Mouse (Mus musculus) embryonic facial prominence, embryonic 15.5 days (tissue): ENCODE data around the gene S100a10. TPM values are rescaled to one million over a fixed set of nuclear protein-coding genes. Genes with fewer than 3 reads are reported as not detected.
"Not testable (repeated sequence)": the region's sequence is repeated elsewhere in the genome, so short reads cannot be mapped to it uniquely, and the experiment has no call there.

Experiments
- ATAC-seq: fragments of 200-750 bp; cut with Nextera tagmentation; 2 replicates; pipeline ENCODE4 v1.8.0; 2017; ENCODE audit warnings: low read depth, moderate TSS enrichment; ENCODE audit not compliant: insufficient number of reproducible peaks, low FRiP score, low TSS enrichment
- H3K27ac ChIP-seq: fragments of 300-500 bp; sonication (generic); replicated peaks from 2 replicates; pipeline ENCODE4 v1.5.1; 2015; ENCODE audit warnings: mild to moderate bottlenecking, inconsistent platforms
- H3K27me3 ChIP-seq: fragments of 300-500 bp; sonication (generic); 2 replicates; pipeline ENCODE4 v1.6.1; 2015; ENCODE audit warnings: inconsistent platforms
- H3K36me3 ChIP-seq: fragments of 300-500 bp; sonication (generic); 2 replicates; pipeline ENCODE4 v1.6.1; 2015; ENCODE audit warnings: mild to moderate bottlenecking, inconsistent platforms
- H3K4me1 ChIP-seq: fragments of 300-500 bp; sonication (generic); 2 replicates; pipeline ENCODE4 v1.6.1; 2015; ENCODE audit warnings: inconsistent platforms
- H3K4me2 ChIP-seq: fragments of 300-500 bp; sonication (generic); replicated peaks from 2 replicates; pipeline ENCODE4 v1.6.1; 2015; ENCODE audit warnings: mild to moderate bottlenecking, inconsistent platforms
- H3K4me3 ChIP-seq: fragments of 300-500 bp; sonication (generic); replicated peaks from 2 replicates; pipeline ENCODE4 v1.5.1; 2015; ENCODE audit warnings: mild to moderate bottlenecking, inconsistent platforms
- H3K9ac ChIP-seq: fragments of 300-500 bp; sonication (generic); 2 replicates; pipeline ENCODE4 v1.6.1; 2015; ENCODE audit warnings: inconsistent platforms
- H3K9me3 ChIP-seq: fragments of 300-500 bp; sonication (generic); replicated peaks from 2 replicates; pipeline ENCODE4 v1.6.1; 2016; ENCODE audit warnings: inconsistent platforms
- WGBS: fragments of 180-500 bp; shearing (Covaris S2); methylation state at CpG from one replicate; pipeline ENCODE4 v1.1.7; 2015; 5-methylcytosine and 5-hydroxymethylcytosine counted together
- polyA plus RNA-seq: library from polyadenylated mRNA; unstranded; fragments of >200 nt; fragmentation: Nextera tagmentation; extraction: Ambion mirVana; gene quantifications from 2 replicates; pipeline ENCODE4 v1.2.1, GENCODE M21; 2015

S100a10 gene
- polyA plus RNA-seq, 1 experiment from 2014 or later: 700 TPM

GRCm38 (mm10) chr3:93520330-93521193, 34.3 kb upstream of the S100a10 start, which contains the start of gene S100a11:
Gene S100a11 (plus strand): TSS chr3:93520488.
- WGBS: under 1% methylated on average over 38 of the region's 38 CpGs
- peaks cover under 1% of the 10 kb centered on the region; the same call in 1 of the 2 replicates for H3K36me3 ChIP-seq
- H3K4me3 ChIP-seq: peak within 1 kb of the TSS; percentile 70
- H3K27ac ChIP-seq: peak within 1 kb of the TSS; percentile 98
- peaks cover 26% of the 10 kb centered on the region for H3K4me1 ChIP-seq
- H3K9ac ChIP-seq: peak within 1 kb of the TSS; percentile 69
- H3K27me3 ChIP-seq: no peaks in the 10 kb centered on the region
- peak within 1 kb of the TSS; percentile 56 for H3K4me2 ChIP-seq
- ATAC-seq: peak; percentile 94
- H3K9me3 ChIP-seq: no peaks in the 10 kb centered on the region

- Histone ChIP-seq H3K4me1 (peaks cover 26% of the 10 kb centered on the region), H3K4me3 (peak overlapping the region; percentile 70), H3K9me3 (no peaks in the 10 kb centered on the region), H3K4me2 (peak overlapping the region; percentile 56), H3K27me3 (no peaks in the 10 kb centered on the region), H3K9ac (0 out of 2 replicates have a peak overlapping the region, but pooled peaks have one; percentile 12), H3K27ac (peak overlapping the region; percentile 98), H3K36me3 (peaks cover 10% of the 10 kb centered on the region; the same call in 1 of the 2 replicates)
- whole genome bisulfite sequencing: 68% methylated on average over 8 of the region's 8 CpGs
- ATAC-seq: no peak
Observed at GRCm38 (mm10) chr3:93521462-93522057, 33.3 kb upstream of the S100a10 start.

GRCm38 (mm10) chr3:93522611-93523010, 32.3 kb upstream of the S100a10 start:
- Histone ChIP-seq H3K9me3 (no peaks in the 10 kb centered on the region), H3K4me2 (peak overlapping the region; percentile 23), H3K9ac (no peak overlapping the region), H3K27ac (no peak overlapping the region), H3K36me3 (peaks cover 17% of the 10 kb centered on the region; the same call in 1 of the 2 replicates), H3K4me1 (peaks cover 26% of the 10 kb centered on the region), H3K4me3 (peak overlapping the region; percentile 11), H3K27me3 (no peaks in the 10 kb centered on the region)
- no peak for ATAC-seq
- WGBS: 32% methylated on average over 7 of the region's 7 CpGs

GRCm38 (mm10) chr3:93527300-93527699, 27.6 kb upstream of the S100a10 start:
- Histone ChIP-seq H3K9ac (no peak overlapping the region), H3K27ac (no peak overlapping the region), H3K9me3 (no peaks in the 10 kb centered on the region), H3K4me2 (no peak overlapping the region), H3K27me3 (no peaks in the 10 kb centered on the region), H3K4me1 (peaks cover 19% of the 10 kb centered on the region), H3K4me3 (no peak overlapping the region), H3K36me3 (peaks cover 17% of the 10 kb centered on the region; the same call in 1 of the 2 replicates)
- 84% methylated on average over 3 of the region's 3 CpGs for WGBS
- ATAC-seq: no peak

- peaks cover 3% of the 10 kb centered on the region; the same call in 1 of the 2 replicates for H3K9me3 ChIP-seq
- WGBS: 79% methylated on average over 5 of the region's 5 CpGs
- ATAC-seq: no peak
- no peak overlapping the region for H3K27ac ChIP-seq
- no peak overlapping the region for H3K4me3 ChIP-seq
- 0 out of 2 replicates have a peak, but pooled peaks cover 9% of the 10 kb centered on the region for H3K4me1 ChIP-seq
- H3K9ac ChIP-seq: no peak overlapping the region
- H3K4me2 ChIP-seq: no peak overlapping the region
- peaks cover 17% of the 10 kb centered on the region; the same call in 1 of the 2 replicates for H3K36me3 ChIP-seq
- no peaks in the 10 kb centered on the region for H3K27me3 ChIP-seq
Observed at GRCm38 (mm10) chr3:93528807-93529206, 26.1 kb upstream of the S100a10 start.

GRCm38 (mm10) chr3:93537068-93537576, 17.8 kb upstream of the S100a10 start:
- H3K4me3 ChIP-seq: no peak overlapping the region
- no peak for ATAC-seq
- 62% methylated on average over 2 of the region's 2 CpGs for WGBS
- H3K4me1 ChIP-seq: no peaks in the 10 kb centered on the region
- no peaks in the 10 kb centered on the region for H3K36me3 ChIP-seq
- H3K9ac ChIP-seq: no peak overlapping the region
- H3K27me3 ChIP-seq: no peaks in the 10 kb centered on the region
- H3K9me3 ChIP-seq: peaks cover 3% of the 10 kb centered on the region; the same call in 1 of the 2 replicates
- no peak overlapping the region for H3K4me2 ChIP-seq
- H3K27ac ChIP-seq: no peak overlapping the region

DNA sequence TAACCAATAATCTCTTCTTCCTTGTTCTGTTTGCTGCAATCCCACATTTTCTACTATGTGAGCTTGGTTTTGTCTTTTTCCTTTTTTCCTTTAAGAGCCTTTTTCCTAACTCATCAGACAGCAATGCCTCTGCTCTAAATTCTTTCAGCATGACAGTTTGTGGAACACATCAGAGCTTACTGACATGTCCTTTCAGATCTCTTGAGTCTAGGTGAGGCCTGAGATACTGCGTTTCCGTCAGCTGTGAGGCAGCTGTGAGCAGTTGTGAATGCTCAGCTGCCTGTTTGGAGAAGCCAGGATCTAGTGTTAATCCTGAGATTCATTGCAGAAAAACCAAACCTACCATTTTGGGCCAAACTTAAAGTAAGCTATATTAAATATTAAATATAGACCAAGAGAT, 16.4 kb upstream of the S100a10 start:
- Histone ChIP-seq H3K4me2 (no peak overlapping the region), H3K27me3 (no peaks in the 10 kb centered on the region), H3K9ac (no peak overlapping the region), H3K4me3 (no peak overlapping the region), H3K27ac (no peak overlapping the region), H3K9me3 (no peaks in the 10 kb centered on the region), H3K4me1 (no peaks in the 10 kb centered on the region), H3K36me3 (no peaks in the 10 kb centered on the region)
- ATAC-seq: no peak
- WGBS: 45% methylated on average over 2 of the region's 2 CpGs

- Histone ChIP-seq H3K36me3 (no peaks in the 10 kb centered on the region), H3K27ac (no peak overlapping the region), H3K9ac (no peak overlapping the region), H3K4me2 (no peak overlapping the region), H3K27me3 (no peaks in the 10 kb centered on the region), H3K4me1 (no peaks in the 10 kb centered on the region), H3K4me3 (no peak overlapping the region), H3K9me3 (no peaks in the 10 kb centered on the region)
- ATAC-seq: no peak
- 45% methylated on average over 2 of the region's 2 CpGs for WGBS
Observed at GRCm38 (mm10) chr3:93541501-93541900, 13.4 kb upstream of the S100a10 start.

DNA sequence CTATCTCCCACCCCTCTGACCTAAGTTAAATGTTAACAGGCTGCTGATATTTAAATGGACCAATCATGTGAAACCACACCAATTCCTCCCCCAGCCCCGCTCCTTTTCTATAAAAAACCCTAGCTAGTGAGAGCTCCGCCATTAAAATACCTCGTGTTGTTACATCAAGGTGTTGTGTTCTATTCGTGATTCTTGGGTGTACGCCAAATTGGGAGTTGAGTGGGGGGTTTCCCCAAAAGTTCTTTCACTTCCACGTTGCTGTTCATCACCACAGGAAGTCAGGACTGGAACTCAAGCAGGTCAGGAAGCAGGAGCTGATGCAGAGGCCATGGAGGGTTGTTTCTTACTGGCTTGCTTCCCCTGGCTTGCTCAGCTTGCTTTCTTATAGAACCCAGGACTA, 10.7 kb upstream of the S100a10 start:
- H3K9me3 ChIP-seq, H3K36me3 ChIP-seq, H3K4me2 ChIP-seq, H3K9ac ChIP-seq, H3K27me3 ChIP-seq, H3K27ac ChIP-seq, H3K4me1 ChIP-seq, ATAC-seq, H3K4me3 ChIP-seq: not testable (repeated sequence)
- WGBS: 68% methylated on average over 6 of the region's 6 CpGs

- Histone ChIP-seq H3K9ac (no peak overlapping the region), H3K4me2 (no peak overlapping the region), H3K4me1 (peaks cover 4% of the 10 kb centered on the region), H3K27me3 (no peaks in the 10 kb centered on the region), H3K36me3 (no peaks in the 10 kb centered on the region), H3K9me3 (no peaks in the 10 kb centered on the region), H3K4me3 (no peak overlapping the region), H3K27ac (no peak overlapping the region)
- 33% methylated on average over 7 of the region's 7 CpGs for WGBS
- ATAC-seq: no peak
Observed at GRCm38 (mm10) chr3:93547099-93547648, 7.7 kb upstream of the S100a10 start.
